Mouse (Mus musculus) G1E (cell line): ENCODE results near the gene Spty2d1.

Experiments used
- CTCF ChIP-seq: IDR thresholded peaks from 2 replicates; pipeline ENCODE4 v1.5.1; 2012; ENCODE audit warnings: low read depth, low read length, inconsistent platforms, mixed read lengths
- GATA1 ChIP-seq: IDR thresholded peaks from 2 replicates; pipeline ENCODE4 v1.6.1; 2012; ENCODE audit warnings: borderline replicate concordance, low read length, inconsistent platforms, mixed read lengths
- GATA2 ChIP-seq: IDR thresholded peaks from 2 replicates; pipeline ENCODE4 v1.6.1; 2012; ENCODE audit warnings: low read depth, low read length, inconsistent platforms, borderline replicate concordance
- POLR2AphosphoS5 ChIP-seq: IDR thresholded peaks from 2 replicates; pipeline ENCODE4 v1.6.1; 2012; ENCODE audit warnings: low read depth, low read length, inconsistent platforms; ENCODE audit not compliant: insufficient replicate concordance
- TAL1 ChIP-seq: conservative IDR thresholded peaks from 2 replicates; pipeline ENCODE4 v1.6.1; 2012; ENCODE audit warnings: low read depth, low read length, inconsistent platforms, mixed read lengths

DNA sequence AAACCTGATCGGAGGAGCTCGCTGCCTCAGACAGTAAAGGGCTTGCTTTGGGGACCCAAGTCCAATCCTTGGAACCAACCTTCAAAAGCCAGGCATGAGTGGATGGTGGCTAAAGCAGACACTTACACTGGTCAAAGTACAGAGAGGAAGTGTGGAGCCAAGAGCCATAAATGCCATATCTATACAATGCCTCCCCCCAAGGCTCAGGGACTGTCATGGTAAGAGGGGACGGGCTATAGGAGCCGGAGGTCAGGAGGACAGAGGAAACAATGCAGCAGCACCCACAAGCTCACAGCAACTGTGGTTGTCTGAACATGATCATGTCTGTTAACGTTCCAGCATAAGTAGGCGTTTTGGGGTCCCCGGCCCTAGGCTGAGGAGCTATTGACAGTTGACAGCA lies 16.2 kb upstream of the Spty2d1 start:
- TF ChIP-seq GATA1 (no peak), GATA2 (no peak), TAL1 (no peak), CTCF (no peak), POLR2AphosphoS5 (no peak)
